Mouse (Mus musculus): ENCODE results near the gene Trp53bp1.

The Trp53bp1 gene

GRCm38 (mm10) chr2:121271236-121271927 is at the start of gene Trp53bp1:
Gene Trp53bp1 (minus strand): TSS chr2:121271407.
- DNase-seq, result peak; percentile 93

- no peak for DNase-seq
These were observed 45.1 kb upstream of the Trp53bp1 start for GRCm38 (mm10) chr2:121316278-121316677.

- no peak for DNase-seq
These were observed 37.8 kb upstream of the Trp53bp1 start for GRCm38 (mm10) chr2:121308997-121309416.

GRCm38 (mm10) chr2:121300036-121300435 is 28.8 kb upstream of the Trp53bp1 start:
- DNase-seq, result no peak

GRCm38 (mm10) chr2:121299471-121299870 is 28.3 kb upstream of the Trp53bp1 start:
- no peak for DNase-seq

GRCm38 (mm10) chr2:121298131-121298530 is 26.9 kb upstream of the Trp53bp1 start:
- DNase-seq, result no peak

GRCm38 (mm10) chr2:121297701-121298100 is 26.5 kb upstream of the Trp53bp1 start:
- no peak for DNase-seq

GRCm38 (mm10) chr2:121296754-121297231 is 25.6 kb upstream of the Trp53bp1 start:
- no peak for DNase-seq

GRCm38 (mm10) chr2:121295608-121296571 is 24.7 kb upstream of the Trp53bp1 start:
- DNase-seq, result peak; percentile 66

- no peak for DNase-seq
These were observed 23.8 kb upstream of the Trp53bp1 start for GRCm38 (mm10) chr2:121294753-121295607.

GRCm38 (mm10) chr2:121294182-121294581 is 23.0 kb upstream of the Trp53bp1 start:
- no peak for DNase-seq

- DNase-seq, result no peak
These were observed 21.3 kb upstream of the Trp53bp1 start for GRCm38 (mm10) chr2:121292316-121293013.

GRCm38 (mm10) chr2:121289730-121290540 is 18.7 kb upstream of the Trp53bp1 start:
- DNase-seq, result peak; percentile 51

- peak; percentile 89 for DNase-seq
These were observed 17.9 kb upstream of the Trp53bp1 start, which contains the start of gene Map1a for GRCm38 (mm10) chr2:121288901-121289729. Gene Map1a (plus strand): TSS chr2:121289600.

- no peak for DNase-seq
These were observed 16.6 kb upstream of the Trp53bp1 start for GRCm38 (mm10) chr2:121287850-121288249.

- DNase-seq, result no peak
These were observed 815 bp upstream of the Trp53bp1 start for GRCm38 (mm10) chr2:121271928-121272516.

GRCm38 (mm10) chr2:121270521-121271235 is 529 bp downstream of the Trp53bp1 start:
- no peak for DNase-seq

GRCm38 (mm10) chr2:121268446-121268845 is 2.8 kb downstream of the Trp53bp1 start:
- no peak for DNase-seq

- no peak for DNase-seq
These were observed 21.4 kb downstream of the Trp53bp1 start for GRCm38 (mm10) chr2:121249758-121250157.

Data from thymus, postnatal 4 days (tissue).